Mouse (Mus musculus) 3T3-L1 (cell line): Measurements from ENCODE around the gene Slc26a6.

ENCODE experiments used
- DNase-seq: peaks from one replicate; pipeline ENCODE4 v3.0.0-alpha.2; 2015; ENCODE audit warnings: low read depth, low spot score

The Slc26a6 gene

DNA sequence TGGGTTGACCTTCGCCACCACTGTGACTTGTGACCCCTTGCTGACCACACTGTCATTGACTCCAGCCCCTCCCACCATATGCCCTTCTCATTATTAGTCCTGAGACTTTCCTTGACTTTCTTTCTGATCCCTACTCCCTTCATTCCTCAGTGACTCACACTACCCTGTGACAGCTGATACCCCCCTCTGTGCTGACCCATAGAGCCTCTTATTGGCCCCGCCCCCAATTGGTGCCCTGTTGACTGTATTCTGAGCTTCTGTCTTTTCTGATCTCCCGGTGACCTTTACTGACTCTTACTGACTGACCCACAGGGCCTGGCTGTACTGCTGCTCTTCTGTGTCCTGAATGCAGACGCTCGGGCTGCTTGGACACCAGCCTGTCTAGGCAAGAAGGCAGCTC lies 7.7 kb upstream of the Slc26a6 start:
- DNase-seq: peak; percentile 5

DNA sequence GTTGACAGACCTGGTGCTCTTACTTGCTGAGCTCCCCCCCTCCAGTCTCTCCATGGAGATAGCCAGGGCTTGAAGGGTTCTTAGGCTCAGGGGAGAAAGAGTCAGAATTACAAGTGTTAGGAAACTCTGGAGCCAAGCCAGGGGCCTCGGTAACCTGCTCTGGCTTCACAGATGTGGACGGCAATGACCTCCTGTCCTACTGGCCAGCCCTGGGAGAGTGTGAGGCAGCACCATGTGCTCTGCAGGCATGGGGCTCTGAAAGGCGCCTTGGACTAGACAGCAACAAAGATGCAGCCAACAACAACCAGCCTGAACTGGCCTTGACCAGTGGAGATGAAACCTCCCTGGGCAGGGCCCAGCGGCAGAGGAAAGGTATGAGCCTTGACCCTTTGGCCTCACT lies 5.7 kb upstream of the Slc26a6 start:
- no peak for DNase-seq

GRCm38 (mm10) chr9:108848419-108848818 lies 4.7 kb upstream of the Slc26a6 start:
- DNase-seq: no peak

GRCm38 (mm10) chr9:108853635-108854240 lies 655 bp downstream of the Slc26a6 start:
- DNase-seq: peak; percentile 97

DNA sequence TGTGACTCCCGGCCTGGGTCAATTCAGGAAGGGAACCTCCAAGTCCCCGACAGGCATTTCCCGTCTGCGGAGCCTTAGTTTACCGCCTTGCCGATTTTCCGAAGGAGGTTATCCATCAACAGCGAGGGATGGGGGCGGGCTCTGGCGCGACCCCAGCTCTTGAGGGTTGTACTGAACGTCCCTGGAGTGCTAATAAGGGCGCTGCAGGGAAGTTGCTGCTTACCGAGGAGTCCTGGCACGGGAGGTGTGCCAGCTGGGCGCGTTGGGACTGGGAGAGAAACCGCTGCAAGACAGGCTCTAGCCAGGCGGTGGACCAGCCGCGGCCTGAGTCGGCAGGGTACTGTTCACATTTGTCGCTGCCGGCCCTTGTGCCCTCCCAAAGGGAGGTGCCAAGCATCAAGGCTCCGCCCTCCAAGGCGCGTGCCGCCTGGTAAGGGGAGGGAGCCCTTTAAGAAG lies 1.2 kb downstream of the Slc26a6 start:
- peak; percentile 89 for DNase-seq

- peak; percentile 7 for DNase-seq
Measured at GRCm38 (mm10) chr9:108855335-108855734, 2.3 kb downstream of the Slc26a6 start.

DNA sequence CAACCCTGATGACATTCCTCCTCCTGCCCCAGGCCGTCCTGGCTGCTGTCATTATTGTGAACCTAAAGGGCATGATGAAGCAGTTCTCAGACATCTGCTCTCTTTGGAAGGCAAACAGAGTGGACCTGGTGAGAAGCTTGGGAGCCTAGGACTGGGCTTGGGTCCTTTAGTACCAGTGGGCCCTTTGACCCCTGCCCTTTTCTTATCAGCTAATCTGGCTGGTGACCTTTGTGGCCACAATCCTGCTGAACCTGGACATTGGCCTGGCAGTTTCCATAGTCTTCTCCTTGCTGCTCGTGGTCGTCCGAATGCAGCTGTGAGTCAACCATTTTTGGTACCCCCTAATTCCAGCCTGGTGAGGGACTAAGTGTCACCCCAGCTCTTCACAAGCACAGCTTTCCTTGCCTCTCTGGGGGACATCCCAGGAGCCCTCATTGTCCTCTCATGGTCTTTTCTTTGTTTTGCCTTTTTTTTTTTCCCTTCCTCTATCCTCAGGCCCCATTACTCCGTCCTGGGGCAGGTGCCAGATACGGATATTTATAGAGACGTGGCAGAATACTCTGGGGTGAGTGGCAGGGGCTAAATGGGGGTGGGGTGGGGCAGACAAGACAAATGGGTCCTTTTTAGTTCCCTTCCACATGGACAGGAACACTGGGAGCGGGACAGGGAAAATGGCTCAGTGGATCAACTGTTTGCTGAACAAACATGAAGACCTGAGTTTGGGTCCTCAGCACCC lies 5.9 kb downstream of the Slc26a6 start:
- no peak for DNase-seq

DNA sequence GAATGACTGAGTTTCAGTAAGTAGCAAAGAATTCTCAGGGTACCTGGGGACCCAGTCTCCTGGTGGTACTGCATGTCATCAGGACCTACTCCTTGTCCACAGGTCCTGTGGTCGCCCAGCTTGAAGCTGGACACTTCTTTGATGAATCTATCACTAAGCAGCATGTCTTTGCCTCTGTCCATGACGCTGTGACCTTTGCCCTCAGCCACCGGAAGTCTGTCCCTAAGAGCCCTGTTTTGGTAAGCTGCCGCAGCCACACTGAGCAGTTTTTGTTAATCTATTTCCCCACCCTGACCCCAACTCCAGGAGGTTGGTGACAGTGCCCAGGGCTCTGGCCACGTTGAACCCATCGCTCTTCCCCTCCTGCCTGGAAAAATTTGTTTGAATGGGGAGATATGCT lies 59.2 kb downstream of the Slc26a6 start:
- no peak for DNase-seq

DNA sequence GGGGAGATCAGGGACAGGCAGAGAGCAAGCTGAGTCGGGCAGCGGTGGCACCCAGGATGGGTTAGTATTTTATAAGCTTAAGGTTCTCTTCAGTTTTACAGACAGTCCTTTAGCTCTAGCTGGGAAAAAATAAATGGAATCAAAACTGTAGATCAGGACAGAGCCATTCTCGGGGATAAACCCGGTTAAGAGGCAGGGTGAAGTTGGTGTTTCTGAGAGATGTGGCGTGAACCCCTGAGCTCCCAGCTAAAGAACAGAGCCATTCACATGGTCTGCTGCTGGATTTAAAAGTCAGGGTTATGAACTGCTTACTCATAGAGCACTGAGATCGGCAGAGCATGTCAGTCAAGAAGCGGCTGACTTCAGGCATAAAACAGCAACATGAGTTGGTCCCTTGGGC lies 60.1 kb downstream of the Slc26a6 start:
- no peak for DNase-seq

- DNase-seq: no peak
Measured at GRCm38 (mm10) chr9:108913621-108914020, 60.5 kb downstream of the Slc26a6 start.

DNA sequence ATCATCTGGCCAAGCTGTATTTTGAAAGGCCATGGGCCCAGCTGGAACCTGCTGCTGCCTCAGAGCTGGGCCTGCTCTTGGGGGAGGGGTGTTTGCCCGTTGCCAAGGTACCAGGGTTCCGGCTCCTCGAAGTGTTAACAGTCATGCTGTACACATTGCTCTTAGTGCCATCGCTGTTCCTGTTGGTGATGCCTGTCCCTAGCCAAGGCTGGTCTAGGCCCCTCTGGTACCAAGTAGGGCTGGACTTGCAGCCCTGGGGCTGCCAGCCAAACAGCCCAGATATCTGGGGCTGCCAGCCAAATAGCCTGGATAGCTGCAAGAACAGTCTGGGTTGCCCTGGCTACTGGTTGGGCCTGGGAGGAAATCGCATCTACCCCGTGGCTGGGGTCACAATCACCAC lies 61.4 kb downstream of the Slc26a6 start, which contains the start of gene Tmem89:
TSS of gene Tmem89 (plus strand) at position 129 of the 400 bp plus-strand sequence.
- no peak for DNase-seq

- DNase-seq: no peak
Measured at GRCm38 (mm10) chr9:108925897-108926296, 72.8 kb downstream of the Slc26a6 start.

DNA sequence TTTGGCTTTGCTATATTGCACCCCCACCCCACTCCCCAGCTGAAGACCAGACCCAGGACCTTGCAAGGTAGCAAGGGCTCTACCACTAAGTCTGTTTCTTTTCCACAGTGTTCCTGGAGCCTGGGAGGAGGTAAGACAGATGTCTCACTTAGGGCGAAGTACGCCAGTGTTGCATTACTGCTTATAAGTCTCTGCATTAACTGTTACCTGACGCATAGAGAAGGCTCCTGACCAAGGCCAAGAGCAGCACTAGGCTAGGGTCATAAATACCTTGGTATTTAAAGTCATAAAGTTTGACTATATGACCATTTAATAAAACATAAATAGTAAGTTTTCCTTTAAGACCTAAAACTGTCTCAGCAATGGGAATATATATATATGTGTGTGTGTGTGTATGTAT lies 75.3 kb downstream of the Slc26a6 start:
- no peak for DNase-seq

DNA sequence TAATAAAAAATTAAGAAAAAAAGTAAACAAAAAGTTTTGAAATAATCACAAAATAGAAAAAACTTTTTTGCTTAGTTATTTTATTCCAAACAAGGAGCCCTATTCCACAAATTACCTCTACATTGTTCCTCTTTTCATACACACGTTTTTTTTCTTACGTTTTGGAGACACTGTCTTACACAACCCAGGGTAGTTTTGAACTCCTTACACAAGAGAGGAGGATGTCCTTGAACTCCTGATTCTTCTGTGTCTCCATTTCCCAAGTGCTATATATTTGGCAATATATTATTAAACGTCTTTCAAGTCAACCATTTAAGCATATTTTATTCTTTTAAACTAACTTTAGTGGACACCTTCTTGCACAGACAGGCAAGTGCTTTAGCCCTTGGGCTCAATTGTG lies 82.9 kb downstream of the Slc26a6 start:
- no peak for DNase-seq

GRCm38 (mm10) chr9:108936418-108937364 lies 83.6 kb downstream of the Slc26a6 start, which contains the start of gene Uqcrc1:
TSS of gene Uqcrc1 (plus strand) at chr9:108936633.
- peak; percentile 97 for DNase-seq

- no peak for DNase-seq
Measured at GRCm38 (mm10) chr9:108945111-108945510, 92.0 kb downstream of the Slc26a6 start.

DNA sequence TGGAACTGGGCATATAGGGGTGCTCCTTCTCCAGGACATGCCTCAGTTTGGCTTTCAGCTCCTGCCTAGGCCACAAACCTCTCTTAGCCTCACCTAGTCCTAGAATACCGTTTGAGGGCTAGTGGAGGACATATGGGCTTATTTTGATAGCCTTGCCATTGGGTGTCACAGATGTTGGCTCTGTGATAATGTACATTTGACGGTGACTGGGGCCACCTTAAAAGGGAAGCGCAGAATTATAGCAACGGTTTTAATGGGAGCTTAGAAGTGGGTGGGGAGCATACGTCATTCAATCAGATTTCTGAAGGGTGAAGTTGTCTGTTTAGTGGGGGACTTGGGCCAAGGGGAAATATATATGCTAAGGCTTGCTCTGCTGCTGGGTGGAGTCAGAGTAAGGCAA lies 92.5 kb downstream of the Slc26a6 start:
- no peak for DNase-seq

DNA sequence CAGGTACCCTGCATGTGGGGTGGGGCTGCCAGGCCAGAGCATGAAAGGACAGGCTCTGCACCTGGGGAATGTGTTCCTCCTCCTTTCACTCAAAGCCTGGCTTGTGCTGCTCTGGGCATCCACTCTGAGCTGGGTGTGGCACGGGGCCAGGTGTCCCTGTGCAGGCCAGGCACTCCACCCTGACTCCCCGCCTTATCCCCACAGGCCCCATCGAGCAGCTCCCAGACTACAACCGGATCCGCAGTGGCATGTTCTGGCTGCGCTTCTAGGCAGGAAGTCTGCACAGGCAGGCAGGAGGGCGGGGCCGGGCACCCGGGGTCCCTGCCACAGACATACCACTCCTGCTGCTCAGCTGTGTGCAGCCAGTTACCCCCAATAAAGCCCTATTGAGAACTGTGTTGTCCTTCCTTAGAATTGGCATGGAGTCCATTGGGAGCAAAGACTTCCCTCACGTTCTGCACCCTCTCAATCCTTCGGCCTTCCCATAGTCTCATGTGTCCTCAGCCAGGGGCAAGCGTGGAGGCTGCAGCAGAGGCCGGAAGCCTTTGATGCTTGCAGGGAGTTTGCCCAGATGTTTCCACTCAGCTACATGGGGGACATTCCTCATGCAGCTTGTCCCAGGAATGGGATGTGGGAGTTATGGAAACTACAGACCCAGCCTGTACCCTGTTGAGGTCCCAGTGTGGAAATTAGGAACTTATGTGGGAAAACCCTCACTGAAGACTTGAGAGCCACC lies 96.3 kb downstream of the Slc26a6 start:
- DNase-seq: peak; percentile 10

DNA sequence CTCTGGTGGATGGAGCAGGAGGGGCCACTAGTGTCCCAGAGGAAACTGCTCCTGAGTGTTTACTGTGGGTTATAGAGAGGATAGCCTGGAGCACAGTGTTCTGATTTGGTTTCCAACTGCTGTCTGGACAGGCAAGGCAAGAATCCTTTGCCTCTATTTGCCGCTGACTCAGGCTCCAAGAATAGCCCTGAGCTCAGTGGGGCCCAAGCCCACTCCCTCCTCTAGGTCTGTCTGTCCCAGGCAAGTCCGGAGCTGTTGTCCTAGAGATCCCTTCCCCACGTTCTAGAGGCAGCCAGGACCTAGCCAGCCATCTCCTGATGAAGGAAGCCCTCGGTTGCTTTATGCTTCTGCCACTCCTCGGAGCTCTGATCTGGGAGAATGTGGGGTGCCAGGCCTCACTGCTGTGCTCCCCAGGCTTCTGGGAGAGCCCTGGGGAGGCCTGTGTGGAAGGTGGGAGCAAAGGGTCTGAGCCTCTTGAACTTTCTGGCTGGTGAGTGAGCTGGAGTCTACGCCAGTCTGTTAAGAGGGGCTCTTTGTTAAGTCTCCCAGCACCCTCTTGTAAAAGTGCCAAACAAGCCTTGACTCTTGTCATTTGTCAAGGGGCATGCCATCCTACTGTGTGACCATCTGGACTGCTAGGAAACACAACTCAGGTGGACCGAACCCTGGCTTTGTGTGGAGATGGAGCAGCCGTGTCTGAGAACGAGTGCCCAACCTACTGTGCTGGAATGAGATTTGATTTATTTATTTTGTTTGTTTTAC lies 97.1 kb downstream of the Slc26a6 start:
- no peak for DNase-seq

GRCm38 (mm10) chr9:108953081-108953636 lies 100.1 kb downstream of the Slc26a6 start, which contains the start of gene Col7a1:
TSS of gene Col7a1 (plus strand) at chr9:108953586.
- peak; percentile 75 for DNase-seq
